Mouse (Mus musculus) c-Kit-negative CD71-positive TER-119-positive erythroid progenitor cells, embryonic 14.5 days (primary cell): Measurements from ENCODE around the gene Tbc1d14.

Experiments used
- DNase-seq: peaks from one replicate; pipeline ENCODE4 v3.0.0-alpha.2; 2013; ENCODE audit warnings: low read depth, low spot score

Tbc1d14 gene

GRCm38 (mm10) chr5:36593176-36593575, at the start of gene Tbc1d14:
Gene Tbc1d14 (minus strand): TSS chr5:36593276.
- DNase-seq: no peak

- no peak for DNase-seq
These were observed 32.5 kb upstream of the Tbc1d14 start for GRCm38 (mm10) chr5:36625612-36626011.

- no peak for DNase-seq
These were observed 30.6 kb upstream of the Tbc1d14 start for GRCm38 (mm10) chr5:36623670-36624069.

GRCm38 (mm10) chr5:36621058-36621449, 28.0 kb upstream of the Tbc1d14 start:
- no peak for DNase-seq

- DNase-seq: peak; percentile 72
These were observed 27.5 kb upstream of the Tbc1d14 start for GRCm38 (mm10) chr5:36620409-36621057.

- no peak for DNase-seq
These were observed 25.8 kb upstream of the Tbc1d14 start for GRCm38 (mm10) chr5:36618890-36619289.

- no peak for DNase-seq
These were observed 25.3 kb upstream of the Tbc1d14 start for GRCm38 (mm10) chr5:36618356-36618755.

GRCm38 (mm10) chr5:36614124-36614523, 21.0 kb upstream of the Tbc1d14 start:
- peak; percentile 64 for DNase-seq

GRCm38 (mm10) chr5:36608939-36609499, 15.9 kb upstream of the Tbc1d14 start:
- no peak for DNase-seq

- no peak for DNase-seq
These were observed 10.0 kb upstream of the Tbc1d14 start for GRCm38 (mm10) chr5:36603031-36603430.

GRCm38 (mm10) chr5:36602028-36602427, 9.0 kb upstream of the Tbc1d14 start:
- DNase-seq: no peak

GRCm38 (mm10) chr5:36601492-36601891, 8.4 kb upstream of the Tbc1d14 start:
- no peak for DNase-seq

GRCm38 (mm10) chr5:36598883-36599282, 5.8 kb upstream of the Tbc1d14 start:
- no peak for DNase-seq

- no peak for DNase-seq
These were observed 4.6 kb upstream of the Tbc1d14 start for GRCm38 (mm10) chr5:36597653-36598052.

GRCm38 (mm10) chr5:36596225-36596624, 3.1 kb upstream of the Tbc1d14 start:
- no peak for DNase-seq

- DNase-seq: no peak
These were observed 2.0 kb upstream of the Tbc1d14 start for GRCm38 (mm10) chr5:36595115-36595514.

- no peak for DNase-seq
These were observed 1.3 kb upstream of the Tbc1d14 start for GRCm38 (mm10) chr5:36594344-36594743.

GRCm38 (mm10) chr5:36590499-36590920, 2.6 kb downstream of the Tbc1d14 start:
- no peak for DNase-seq

GRCm38 (mm10) chr5:36584299-36584698, 8.8 kb downstream of the Tbc1d14 start:
- no peak for DNase-seq

GRCm38 (mm10) chr5:36581924-36582642, 11.0 kb downstream of the Tbc1d14 start:
- peak; percentile 99 for DNase-seq

GRCm38 (mm10) chr5:36581259-36581923, 11.7 kb downstream of the Tbc1d14 start:
- DNase-seq: no peak

- no peak for DNase-seq
These were observed 13.1 kb downstream of the Tbc1d14 start for GRCm38 (mm10) chr5:36579967-36580366.
